Mouse (Mus musculus) cortical plate, adult 2 months (tissue): ENCODE data around the gene Nudt11.

Source experiments
- CTCF ChIP-seq: fragments of 200-500 bp; IDR thresholded peaks from 2 replicates; pipeline ENCODE4 v1.5.1; 2011; ENCODE audit warnings: mild to moderate bottlenecking, control low read depth, low read length; ENCODE audit not compliant: insufficient read depth; ENCODE audit errors: extremely low read depth
- POLR2A ChIP-seq: fragments of 200-500 bp; IDR thresholded peaks from 2 replicates; pipeline ENCODE4 v1.6.1; 2011; ENCODE audit warnings: mild to moderate bottlenecking, low read length, control low read depth; ENCODE audit not compliant: insufficient read depth; ENCODE audit errors: extremely low read depth

DNA sequence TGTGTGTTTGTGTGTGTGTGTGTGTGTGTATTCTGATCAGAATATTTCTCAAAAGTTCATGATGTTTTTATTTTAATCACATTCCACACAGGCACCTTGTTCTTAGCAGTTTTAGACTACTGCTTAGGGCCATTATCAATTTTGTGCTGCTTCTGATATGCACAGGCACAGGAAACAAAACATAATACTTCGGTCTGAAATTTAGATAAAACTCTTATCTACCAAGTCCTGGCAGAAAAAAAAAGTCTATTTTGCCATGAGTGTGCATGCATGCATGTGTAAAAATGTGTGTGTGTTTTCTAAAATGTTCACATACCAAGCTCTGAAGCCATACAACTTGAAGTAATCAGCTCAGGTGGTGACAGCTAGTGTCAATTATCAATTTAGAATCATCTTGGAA lies 14.3 kb downstream of the Nudt11 start:
- TF ChIP-seq CTCF (no peak), POLR2A (no peak)
